Mouse (Mus musculus): Measurements from ENCODE around the gene Tnfrsf9.
"Not testable (repeated sequence)": the region's sequence is repeated elsewhere in the genome, so short reads cannot be mapped to it uniquely, and the experiment has no call there.

The Tnfrsf9 gene

DNA sequence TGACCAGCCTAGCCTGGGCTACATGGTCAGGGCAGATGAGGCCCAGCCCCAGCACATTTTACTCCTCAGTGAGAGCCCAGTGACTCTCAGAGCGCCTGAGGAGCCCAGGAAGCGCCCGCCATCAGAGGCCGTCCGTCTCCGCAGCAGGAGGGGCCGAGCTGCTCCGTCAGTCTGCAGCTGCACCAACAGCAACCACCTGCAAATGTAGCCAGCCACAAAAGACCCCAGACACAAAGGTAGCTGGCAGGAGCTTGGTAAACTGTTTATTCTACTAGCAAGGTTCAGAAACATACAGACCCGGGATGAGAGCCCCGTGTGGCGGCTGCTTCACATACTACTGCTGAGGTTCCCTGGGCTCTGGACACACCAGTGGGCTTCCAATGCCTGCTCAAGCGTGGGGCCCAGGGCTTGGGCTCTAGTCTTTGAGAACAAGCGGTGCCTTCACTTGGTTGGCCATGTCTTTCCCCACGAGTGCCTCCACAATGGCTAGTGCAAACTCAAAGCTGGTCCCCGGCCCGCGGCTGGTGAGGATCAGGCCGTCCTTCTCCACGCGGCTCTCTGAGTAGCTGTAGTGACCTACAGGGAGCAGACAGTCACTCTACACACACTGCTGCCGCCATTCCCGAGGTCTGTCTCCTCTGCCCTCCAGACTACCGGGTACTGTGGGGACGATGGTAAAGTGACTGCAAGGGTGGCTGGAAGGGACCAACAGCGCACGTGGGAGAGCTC, 17.3 kb upstream of the Tnfrsf9 start:
- no peak for DNase-seq

DNA sequence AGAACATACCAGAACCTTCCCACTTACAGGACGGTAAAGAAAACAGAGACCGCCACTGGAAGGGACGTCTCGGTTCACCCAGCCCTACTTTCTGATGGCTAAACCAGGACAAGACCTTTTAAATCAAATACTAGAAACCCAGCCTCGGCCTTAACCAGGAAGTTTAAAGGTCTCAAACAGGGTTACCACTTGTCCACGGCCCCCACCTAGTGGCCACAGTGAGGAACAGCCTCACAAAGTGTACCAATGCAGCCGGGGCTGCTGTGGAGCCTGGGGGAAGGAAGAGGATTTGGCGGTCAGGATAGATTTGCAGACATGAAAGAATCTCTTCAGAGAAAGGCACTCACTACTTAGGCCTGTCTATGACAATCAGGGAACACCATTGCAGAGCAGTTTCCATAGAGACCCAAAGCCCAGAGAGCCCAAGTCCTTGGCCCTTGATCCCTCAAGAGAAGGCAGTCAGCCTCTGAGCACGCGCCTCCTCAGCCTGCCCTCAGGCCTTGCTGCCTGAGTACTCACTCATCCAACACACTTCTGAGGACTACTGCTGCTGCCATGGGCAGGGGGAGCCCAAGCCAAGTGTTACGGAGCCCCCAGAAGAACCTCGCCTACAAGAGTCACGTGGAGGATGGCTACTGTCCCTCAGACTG, 15.5 kb upstream of the Tnfrsf9 start:
- peak; percentile 74 for DNase-seq

GRCm38 (mm10) chr4:150900486-150900885, 13.9 kb upstream of the Tnfrsf9 start:
- no peak for DNase-seq

DNA sequence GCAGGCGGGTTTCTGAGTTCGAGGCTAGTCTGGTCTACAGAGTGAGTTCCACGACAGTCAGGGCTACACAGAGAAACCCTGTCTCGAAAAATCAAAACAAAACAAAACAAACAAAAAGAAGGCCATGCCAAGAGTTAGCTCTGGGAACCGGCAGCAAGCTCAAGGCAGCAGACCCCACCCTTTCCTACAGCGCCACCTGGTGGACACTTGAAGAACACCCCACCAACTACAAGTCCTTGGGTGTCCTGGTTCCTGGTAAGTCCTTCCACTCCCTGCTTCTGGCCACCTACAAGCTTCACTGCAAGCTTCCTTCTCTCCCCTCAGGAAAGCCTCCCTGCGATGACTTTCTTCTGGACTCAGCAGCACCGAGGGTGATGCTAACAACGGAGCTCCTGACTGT, 12.7 kb upstream of the Tnfrsf9 start:
- peak; percentile 86 for DNase-seq

- no peak for DNase-seq
Observed at GRCm38 (mm10) chr4:150902062-150902461, 12.3 kb upstream of the Tnfrsf9 start.

GRCm38 (mm10) chr4:150903091-150903742, 11.1 kb upstream of the Tnfrsf9 start:
- DNase-seq, result no peak

- no peak for DNase-seq
Observed at GRCm38 (mm10) chr4:150907099-150907498, 7.3 kb upstream of the Tnfrsf9 start.

GRCm38 (mm10) chr4:150908512-150908911, 5.8 kb upstream of the Tnfrsf9 start:
- DNase-seq, result not testable (repeated sequence)

DNA sequence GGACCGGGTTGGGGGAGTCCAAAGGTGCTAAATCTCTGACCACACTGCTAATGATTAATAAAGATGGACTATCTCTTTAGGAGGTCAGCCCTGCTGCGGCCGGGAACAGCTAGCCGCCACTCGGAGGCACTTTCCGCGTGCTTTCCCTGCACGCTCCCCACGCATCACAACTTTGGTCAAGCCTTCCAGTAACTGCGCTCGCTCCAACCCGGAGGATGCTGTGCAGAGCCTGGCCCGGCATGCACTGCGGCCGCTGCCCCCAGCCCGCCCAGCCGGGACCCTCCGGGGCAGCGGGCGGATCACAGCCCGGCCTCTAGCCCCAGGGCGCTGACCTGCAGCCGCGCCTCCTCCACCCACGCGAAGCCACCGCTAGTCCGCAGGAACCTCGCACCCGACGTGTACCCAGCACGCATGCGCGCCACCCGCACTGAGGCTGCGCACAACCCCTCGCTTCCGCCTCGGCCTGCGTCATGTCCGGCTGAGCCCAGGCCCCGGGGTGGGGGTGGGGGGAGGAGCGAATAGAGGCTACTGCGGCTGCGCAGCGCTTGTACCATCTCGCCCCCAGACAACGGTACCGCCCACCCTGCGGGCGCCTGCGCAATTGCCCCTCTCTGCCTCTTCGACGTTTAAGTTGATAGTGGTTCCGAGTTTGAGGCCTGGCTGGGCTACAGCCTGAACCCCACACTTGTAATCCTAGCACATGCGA, 4.8 kb upstream of the Tnfrsf9 start:
- peak; percentile 99 for DNase-seq

- DNase-seq, result no peak
Observed at GRCm38 (mm10) chr4:150910164-150910951, 4.0 kb upstream of the Tnfrsf9 start.

- DNase-seq, result no peak
Observed at GRCm38 (mm10) chr4:150913743-150914142, 619 bp upstream of the Tnfrsf9 start.

GRCm38 (mm10) chr4:150915181-150915906, 982 bp downstream of the Tnfrsf9 start:
- DNase-seq, result no peak

DNA sequence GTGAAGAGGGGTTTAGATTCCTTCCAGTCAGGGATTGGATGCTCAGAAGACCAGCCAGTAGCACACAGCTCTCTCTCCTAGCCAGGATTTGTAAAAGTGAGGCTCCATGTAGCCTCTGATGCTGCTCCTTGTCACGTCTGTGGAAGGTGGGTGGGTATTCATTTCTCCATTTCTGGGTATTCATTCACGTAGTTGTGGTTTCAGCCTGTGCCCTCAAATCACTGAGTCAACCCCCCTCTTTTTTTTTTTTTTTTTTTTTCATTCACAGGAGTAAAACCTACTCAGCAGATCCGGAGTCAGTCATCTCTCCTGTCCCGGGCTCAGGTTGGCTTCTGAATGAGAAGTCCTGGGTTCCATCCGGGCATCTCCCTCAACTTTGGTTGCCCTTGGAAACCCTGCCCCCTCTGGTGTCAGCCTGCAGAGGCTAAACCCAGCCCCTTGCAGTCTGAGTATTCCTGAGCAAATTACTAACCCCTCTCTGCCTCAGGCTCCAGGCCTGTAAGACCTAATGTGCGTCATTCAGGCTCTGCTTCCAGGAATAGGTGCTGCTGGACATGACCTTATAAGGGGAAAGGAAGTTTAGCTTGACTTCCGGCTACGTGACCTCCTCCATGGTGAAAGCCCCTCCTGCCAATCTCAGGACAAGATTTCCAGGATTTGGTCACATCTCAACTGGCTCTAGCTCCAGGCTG, 3.1 kb downstream of the Tnfrsf9 start:
- DNase-seq, result no peak

- DNase-seq, result no peak
Observed at GRCm38 (mm10) chr4:150921206-150921605, 6.8 kb downstream of the Tnfrsf9 start.

GRCm38 (mm10) chr4:150924308-150924707, 9.9 kb downstream of the Tnfrsf9 start:
- no peak for DNase-seq

- DNase-seq, result no peak
Observed at GRCm38 (mm10) chr4:150924936-150925335, 10.6 kb downstream of the Tnfrsf9 start.

DNA sequence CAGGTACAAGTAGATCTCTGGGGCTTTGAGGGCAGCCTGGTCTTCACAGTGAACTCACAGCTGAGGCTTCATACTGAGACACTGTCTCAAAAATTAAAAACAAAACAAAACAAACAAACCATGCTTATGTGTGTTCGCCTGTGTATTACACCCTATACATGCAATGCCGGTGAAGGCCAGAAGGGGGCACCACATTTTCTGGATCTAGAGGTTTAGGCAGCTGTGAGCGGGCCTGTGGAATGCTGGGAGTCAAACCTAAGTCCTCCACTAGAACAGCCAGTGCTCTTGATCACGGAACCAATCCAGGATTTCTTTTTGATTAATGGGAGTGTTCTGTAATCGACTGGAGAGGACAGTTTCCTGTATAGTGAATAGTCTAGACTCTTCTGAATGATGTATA, 11.6 kb downstream of the Tnfrsf9 start:
- DNase-seq, result no peak

GRCm38 (mm10) chr4:150926924-150927705, 12.8 kb downstream of the Tnfrsf9 start:
- DNase-seq, result no peak

GRCm38 (mm10) chr4:150927789-150928188, 13.4 kb downstream of the Tnfrsf9 start:
- DNase-seq, result no peak

- no peak for DNase-seq
Observed at GRCm38 (mm10) chr4:150933503-150933902, 19.1 kb downstream of the Tnfrsf9 start.

Data from lung, postnatal 14 days (tissue).